Mouse (Mus musculus): Measurements from ENCODE around the gene Ccm2l.

Gene Ccm2l

GRCm38 (mm10) chr2:153052700-153053351, 12.9 kb upstream of the Ccm2l start:
- no peak for DNase-seq (ENCODE audit: low spot score)

DNA sequence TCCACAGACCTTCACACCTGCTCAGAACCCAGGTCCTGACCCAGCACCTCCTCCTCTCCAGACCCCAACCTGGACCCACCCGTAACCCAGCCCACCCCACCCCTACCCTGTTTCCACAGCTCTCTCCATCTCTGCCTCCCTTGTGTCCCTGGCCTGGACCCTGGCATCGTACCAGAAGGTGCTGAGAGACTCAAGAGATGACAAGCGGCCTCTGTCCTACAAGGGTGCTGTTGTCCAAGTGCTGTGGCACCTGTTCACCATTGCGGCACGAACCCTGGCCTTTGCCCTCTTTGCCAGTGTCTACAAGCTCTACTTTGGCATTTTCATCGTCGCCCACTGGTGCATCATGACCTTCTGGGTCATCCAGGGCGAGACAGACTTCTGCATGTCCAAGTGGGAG, 11.9 kb upstream of the Ccm2l start:
- DNase-seq (ENCODE audit: low spot score) = no peak

- no peak for DNase-seq (ENCODE audit: low spot score)
Observed at GRCm38 (mm10) chr2:153055270-153055920, 10.4 kb upstream of the Ccm2l start.

DNA sequence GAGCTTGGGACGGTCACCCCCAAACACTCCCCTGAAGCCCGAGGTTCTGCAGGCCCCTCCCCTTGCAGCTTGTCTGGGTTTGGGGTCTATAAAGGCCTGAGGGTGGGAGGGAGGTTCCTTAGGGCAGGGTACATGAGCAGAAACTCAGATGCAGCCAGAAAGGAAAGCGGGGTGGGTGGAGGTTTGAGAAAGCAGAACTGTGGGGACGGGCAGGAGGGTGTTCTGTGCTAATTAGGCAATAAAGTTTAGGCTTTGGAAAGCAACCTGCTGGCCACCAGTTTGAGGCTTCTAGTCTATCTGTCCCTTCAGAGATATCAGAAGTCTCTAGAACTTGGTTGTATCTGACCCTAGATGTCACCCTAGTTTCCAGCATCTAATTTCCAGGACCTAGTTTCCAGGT, 7.4 kb upstream of the Ccm2l start:
- no peak for DNase-seq (ENCODE audit: low spot score)

DNA sequence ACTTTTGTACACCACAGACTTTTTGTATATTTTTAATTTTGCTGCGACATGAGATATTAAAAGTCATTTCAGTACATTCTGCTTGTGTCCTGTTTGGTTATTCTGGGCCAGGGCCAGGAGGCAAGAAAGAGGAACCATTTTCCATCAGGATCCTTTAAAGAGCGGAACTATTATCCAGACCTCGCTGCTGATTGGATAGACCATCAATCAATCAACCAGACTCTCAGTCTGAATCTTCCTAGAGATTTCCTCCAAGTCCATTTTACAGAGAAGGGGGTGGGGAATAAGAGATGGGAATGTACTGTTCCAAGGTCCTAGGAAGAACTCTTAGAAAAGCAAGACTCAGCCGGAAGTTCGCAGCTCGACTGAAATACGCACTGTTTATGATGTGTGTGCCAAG, 5.5 kb upstream of the Ccm2l start:
- DNase-seq (ENCODE audit: low spot score) = no peak

DNA sequence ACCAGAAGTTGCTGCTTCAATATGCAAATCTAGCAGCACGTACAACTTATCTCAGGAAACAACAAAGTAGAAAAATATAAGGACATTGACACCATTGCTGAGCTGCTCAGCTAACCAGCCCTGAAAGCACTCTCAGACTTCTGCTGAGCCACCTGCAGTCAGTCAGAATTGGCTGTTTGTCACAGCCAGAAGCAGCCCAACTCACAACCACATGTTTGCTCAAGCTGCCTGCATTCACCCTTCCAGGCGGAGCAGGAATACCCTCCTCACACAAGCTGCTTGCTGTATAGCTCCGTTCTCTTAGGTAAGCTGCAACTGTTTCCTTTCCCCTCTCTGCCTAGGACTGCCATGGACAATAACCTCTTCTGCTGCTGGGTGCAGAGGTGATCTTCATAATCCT, 2.4 kb upstream of the Ccm2l start:
- DNase-seq (ENCODE audit: low spot score) = no peak

DNA sequence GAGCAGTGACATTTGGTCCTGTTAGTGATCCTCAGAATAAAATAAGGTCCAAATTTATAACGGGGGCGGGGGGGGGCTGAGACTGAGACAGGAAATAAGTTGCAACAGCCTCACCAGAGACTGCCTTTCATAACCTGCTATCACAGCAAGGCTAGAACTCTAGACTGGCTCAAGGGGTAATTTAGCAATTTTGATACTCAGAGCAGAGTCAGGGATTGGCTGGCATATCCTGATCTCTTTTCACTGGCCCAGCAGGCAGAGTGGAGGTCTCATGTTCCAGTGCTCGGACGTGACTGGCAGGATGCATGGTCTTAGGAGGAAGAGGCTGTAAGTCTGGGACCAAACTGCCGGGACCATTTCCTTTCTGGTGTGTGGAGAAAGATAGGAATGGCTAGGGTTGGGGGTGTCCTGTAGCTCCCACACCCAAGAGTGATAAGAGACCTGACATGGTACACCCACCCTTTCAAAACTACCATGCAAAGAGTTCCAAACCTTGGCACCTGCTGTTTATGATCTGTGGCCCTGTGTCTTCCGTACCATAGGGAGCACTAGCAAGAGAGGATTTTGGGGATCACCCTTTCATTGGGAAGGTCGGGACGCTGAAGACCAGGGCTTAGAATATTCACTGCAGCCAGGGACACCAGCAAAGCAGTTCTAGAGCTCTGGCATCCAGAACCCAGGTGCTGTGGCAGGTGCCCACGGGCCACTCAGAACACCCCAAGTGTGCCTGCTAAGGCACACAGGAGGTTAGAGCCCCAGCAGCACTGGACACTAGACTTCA, 1.4 kb upstream of the Ccm2l start:
- no peak for DNase-seq (ENCODE audit: low spot score)

DNA sequence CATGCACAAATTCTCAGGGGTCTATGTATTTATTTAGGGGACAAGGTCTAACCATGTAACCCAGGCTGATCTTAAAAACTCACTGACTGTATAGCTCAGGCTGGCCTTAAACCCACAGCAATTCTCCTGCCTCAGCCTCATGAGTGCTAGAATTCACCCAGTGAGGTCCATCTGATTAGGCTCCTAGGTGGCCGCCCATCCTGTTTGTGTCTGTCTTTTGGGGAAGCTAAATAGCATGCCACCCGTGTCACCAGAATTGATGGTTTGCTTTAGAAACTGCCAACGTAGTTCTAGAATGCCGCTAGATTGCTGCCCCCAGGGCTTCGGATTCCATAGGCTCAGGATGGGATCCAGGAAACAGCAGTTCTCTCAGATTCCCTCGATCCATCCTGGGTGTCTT, 1.2 kb downstream of the Ccm2l start:
- DNase-seq (ENCODE audit: low spot score) = no peak

DNA sequence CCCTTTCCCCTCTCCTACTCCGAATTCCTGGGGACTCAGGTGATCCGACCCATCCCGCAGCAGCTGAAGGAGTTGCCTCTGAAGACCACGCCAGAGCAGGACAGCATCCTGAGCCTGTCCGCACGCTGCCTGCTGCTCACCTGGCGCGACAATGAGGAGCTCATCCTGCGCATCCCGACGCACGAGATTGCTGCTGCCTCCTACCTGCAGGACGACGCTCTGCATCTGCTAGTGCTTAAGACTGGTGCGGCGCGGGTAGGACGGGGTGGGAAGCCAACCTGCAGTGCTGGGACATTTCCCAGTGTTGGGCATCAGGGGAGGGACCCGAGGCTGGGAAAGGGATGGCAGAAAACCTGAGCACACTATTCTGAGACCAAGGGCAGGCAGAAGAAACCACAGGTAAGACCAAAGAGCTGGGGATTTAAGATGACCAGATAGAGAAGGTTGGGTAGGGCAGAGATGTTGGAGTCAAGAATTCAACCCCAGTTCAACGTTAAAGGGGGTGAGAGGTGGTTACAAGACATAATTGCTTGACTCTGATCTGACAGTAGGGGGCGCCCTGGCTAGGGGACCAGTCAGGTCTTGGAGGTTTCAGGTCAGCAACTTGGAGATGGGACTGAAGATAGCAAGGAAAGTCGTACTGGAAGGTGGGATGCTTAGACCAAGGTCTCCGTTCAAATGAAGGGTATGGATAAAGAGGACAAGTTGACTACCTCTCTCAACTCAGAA, 5.2 kb downstream of the Ccm2l start:
- no peak for DNase-seq (ENCODE audit: low spot score)

- DNase-seq (ENCODE audit: low spot score) = no peak
Observed at GRCm38 (mm10) chr2:153071491-153072184, 5.9 kb downstream of the Ccm2l start.

GRCm38 (mm10) chr2:153074651-153075050, 8.9 kb downstream of the Ccm2l start:
- no peak for DNase-seq (ENCODE audit: low spot score)

GRCm38 (mm10) chr2:153075961-153076360, 10.2 kb downstream of the Ccm2l start:
- no peak for DNase-seq (ENCODE audit: low spot score)

GRCm38 (mm10) chr2:153080841-153081523, 15.2 kb downstream of the Ccm2l start:
- DNase-seq (ENCODE audit: low spot score) = peak; percentile 93

DNA sequence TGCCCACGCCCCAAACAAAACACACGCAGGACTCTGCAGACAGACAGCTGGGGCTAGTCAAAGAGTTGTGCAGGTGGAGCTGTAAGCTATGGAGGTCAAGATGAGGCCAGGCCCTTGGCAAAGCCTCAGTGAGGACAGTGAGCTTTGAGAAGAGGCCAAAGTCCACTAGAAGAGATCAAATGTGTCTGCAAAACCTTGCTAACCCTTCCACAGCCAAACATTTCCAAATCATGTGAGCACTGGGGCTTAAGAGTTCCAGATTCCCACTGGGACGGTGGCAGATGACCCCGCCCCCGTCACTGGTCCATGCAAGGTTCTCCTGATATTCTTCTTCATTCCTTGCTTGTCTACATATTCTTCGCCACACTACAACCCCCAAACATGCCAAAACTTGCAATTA, 16.1 kb downstream of the Ccm2l start:
- DNase-seq (ENCODE audit: low spot score) = no peak

- no peak for DNase-seq (ENCODE audit: low spot score)
Observed at GRCm38 (mm10) chr2:153083275-153083674, 17.5 kb downstream of the Ccm2l start.

DNA sequence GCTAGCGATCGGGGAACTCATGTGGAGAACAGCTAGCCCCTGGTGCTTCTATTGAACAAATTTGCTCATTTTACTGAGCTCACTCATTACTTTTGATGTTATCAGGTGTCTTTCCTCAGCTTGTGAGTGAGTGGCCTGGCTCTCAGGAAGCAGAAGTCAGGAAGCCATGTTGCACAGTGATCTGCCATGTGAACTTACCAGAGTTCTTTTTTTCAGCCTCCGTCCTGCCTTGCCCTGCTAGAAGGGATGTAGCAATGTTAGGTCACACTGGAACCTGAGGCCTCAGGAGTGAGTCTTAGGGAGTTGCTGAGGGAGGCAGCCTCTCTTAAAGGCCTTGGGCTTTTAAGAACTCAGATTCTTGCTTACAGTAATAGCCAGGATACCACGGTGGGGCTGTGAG, 18.1 kb downstream of the Ccm2l start:
- DNase-seq (ENCODE audit: low spot score) = no peak

DNA sequence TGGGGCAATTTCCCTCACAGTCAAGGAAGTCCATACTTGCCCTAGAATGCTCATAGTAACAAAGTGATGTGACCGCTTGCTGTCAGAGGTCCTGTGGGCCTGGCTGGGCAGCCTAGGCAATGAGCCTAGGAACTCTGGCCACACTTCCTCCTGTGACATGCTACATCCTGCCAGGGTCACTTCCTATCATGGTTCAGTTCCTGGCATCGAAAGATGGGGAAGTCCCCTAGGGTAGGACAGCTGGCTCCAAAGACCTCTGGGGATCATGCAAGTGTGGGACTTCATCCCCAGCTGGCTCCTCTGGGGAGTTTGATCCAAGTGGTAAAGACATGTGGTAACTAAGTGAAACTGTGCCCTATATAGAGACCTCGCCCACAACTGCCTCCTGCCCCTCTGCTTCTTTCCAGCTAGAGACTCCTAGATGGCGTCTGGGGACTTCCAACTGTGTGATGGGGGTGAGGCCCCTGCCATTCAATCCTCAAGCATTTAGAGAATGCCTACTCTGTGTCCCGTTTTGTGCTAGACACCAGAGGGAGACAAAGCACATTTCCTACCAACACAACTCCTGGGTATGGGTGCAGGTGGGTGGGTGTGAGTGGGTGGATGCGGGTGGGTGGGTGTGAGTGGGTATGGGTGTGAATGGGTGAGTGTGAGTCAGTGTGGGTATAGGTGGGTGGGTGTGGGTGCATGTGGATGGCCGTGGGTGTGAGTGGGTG, 18.7 kb downstream of the Ccm2l start:
- peak; percentile 31 for DNase-seq (ENCODE audit: low spot score)

DNA sequence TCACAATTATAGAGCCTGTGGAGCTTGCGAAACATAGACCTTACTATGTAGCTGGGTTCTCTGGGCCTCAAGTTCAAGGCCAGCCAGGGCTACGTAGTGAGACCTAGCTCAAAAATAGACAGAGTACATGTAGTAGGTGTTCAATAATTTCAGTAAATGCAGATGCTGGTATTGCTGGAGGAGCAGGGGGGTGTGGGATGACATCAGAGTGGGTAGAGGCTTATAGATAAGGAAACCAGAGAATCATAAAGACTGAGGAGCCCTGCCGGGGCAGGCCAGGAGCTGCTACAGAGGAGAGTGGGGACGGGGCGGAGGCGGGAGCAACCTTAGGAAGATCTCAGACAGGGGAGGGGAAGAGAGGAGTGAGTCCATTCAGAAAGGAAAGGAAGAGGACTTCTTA, 19.8 kb downstream of the Ccm2l start:
- DNase-seq (ENCODE audit: low spot score) = no peak

- DNase-seq (ENCODE audit: low spot score) = no peak
Observed at GRCm38 (mm10) chr2:153086166-153086565, 20.4 kb downstream of the Ccm2l start.

DNA sequence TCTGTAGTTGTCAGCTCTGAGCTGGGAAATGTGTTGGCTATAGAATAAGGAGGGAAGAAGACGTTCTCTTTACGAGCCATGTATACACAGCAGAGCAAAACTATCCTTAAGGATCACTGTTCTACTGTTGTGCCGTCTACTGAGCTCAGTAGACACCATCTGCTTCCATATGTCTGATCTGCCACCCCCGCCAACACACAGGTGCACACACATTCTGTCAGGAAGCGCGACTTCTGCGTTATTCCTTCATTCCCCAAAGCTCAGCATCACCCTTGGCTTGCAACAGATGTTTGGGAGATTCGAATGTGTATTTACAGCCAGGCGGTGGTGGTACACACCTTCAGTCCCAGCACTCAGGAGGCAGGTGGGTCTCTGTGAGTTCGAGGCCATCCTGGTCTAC, 21.3 kb downstream of the Ccm2l start:
- no peak for DNase-seq (ENCODE audit: low spot score)

DNA sequence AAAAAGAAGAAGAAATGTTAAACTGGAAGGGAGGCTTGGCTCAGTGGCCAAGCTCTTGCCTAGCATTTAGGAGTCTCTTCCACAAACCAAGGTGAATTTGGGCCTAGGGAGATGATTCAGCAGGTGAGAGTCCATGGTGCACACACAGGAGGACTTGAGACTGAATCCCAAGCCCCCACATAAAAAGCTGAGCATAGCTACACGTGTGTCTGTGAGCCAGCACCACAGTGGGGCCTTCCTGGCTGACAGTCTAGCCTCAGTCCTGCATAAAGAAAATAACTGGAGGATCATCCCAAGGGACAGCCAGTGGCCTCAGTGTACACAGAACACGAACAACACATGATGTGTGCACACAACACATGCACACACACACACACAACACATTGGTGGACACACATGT, 23.6 kb downstream of the Ccm2l start:
- no peak for DNase-seq (ENCODE audit: low spot score)
